Mouse (Mus musculus) hindbrain, postnatal 0 days (tissue): ENCODE results near the gene Olfr1348. TPM values are rescaled to one million over a fixed set of nuclear protein-coding genes. Genes with fewer than 3 reads are reported as not detected.

ENCODE experiments used
- ATAC-seq: fragments of 200-750 bp; cut with Nextera tagmentation; 2 replicates; pipeline ENCODE4 v1.8.0; 2017; ENCODE audit warnings: mild to moderate bottlenecking, moderate TSS enrichment, moderate library complexity
- DNase-seq: peaks from one replicate; pipeline ENCODE4 v3.0.0-alpha.2; 2015; ENCODE audit warnings: low spot score
- H3K27ac ChIP-seq: fragments of 300-500 bp; sonication (generic); 2 replicates; pipeline ENCODE4 v1.5.1; 2014; ENCODE audit warnings: mild to moderate bottlenecking
- H3K27me3 ChIP-seq: fragments of 300-500 bp; sonication (generic); 2 replicates; pipeline ENCODE4 v1.6.1; 2014; ENCODE audit warnings: low read length, mixed read lengths; ENCODE audit not compliant: insufficient read depth
- H3K36me3 ChIP-seq: fragments of 300-500 bp; sonication (generic); 2 replicates; pipeline ENCODE4 v1.6.1; 2014; ENCODE audit warnings: low read length, mixed read lengths; ENCODE audit not compliant: insufficient read depth
- H3K4me1 ChIP-seq: fragments of 300-500 bp; sonication (generic); 2 replicates; pipeline ENCODE4 v1.6.1; 2014; ENCODE audit warnings: antibody characterized with exemption, low read length, mixed read lengths; ENCODE audit not compliant: insufficient read depth
- H3K4me2 ChIP-seq: fragments of 300-500 bp; sonication (generic); 2 replicates; pipeline ENCODE4 v1.6.1; 2014; ENCODE audit warnings: low read depth, mild to moderate bottlenecking, low read length, moderate library complexity, mixed read lengths
- H3K4me3 ChIP-seq: fragments of 300-500 bp; sonication (generic); 2 replicates; pipeline ENCODE4 v1.5.1; 2014; ENCODE audit warnings: low read length
- H3K9ac ChIP-seq: fragments of 300-500 bp; sonication (generic); replicated peaks from 2 replicates; pipeline ENCODE4 v1.6.1; 2014; ENCODE audit warnings: mild to moderate bottlenecking, low read length, moderate library complexity, mixed read lengths
- H3K9me3 ChIP-seq: fragments of 300-500 bp; sonication (generic); 2 replicates; pipeline ENCODE4 v1.6.1; 2016; ENCODE audit warnings: low read length, mixed read lengths
- CTCF ChIP-seq: IDR thresholded peaks from 2 replicates; pipeline ENCODE4 v1.5.1; 2016; ENCODE audit warnings: antibody characterized with exemption, control low read depth, low read depth
- WGBS: fragments of 180-500 bp; shearing (Covaris S2); extraction: QIAGEN DNeasy Blood & Tissue Kit; methylation state at CpG from one replicate; pipeline ENCODE4 v1.1.7; 2014; 5-methylcytosine and 5-hydroxymethylcytosine counted together
- polyA plus RNA-seq: library from polyadenylated mRNA; unstranded; fragments of >200 nt; fragmentation: Nextera tagmentation; extraction: Ambion mirVana; gene quantifications from 2 replicates; pipeline ENCODE4 v1.2.1, GENCODE M21; 2015
- total RNA-seq: library from RNA; depleted of rRNA; stranded (reverse); fragments of >200 nt; gene quantifications from 2 replicates; pipeline ENCODE4 v1.2.3, GENCODE M21; 2014; rRNA removed

Gene Olfr1348
- total and polyA plus RNA-seq, 2 experiments from 2014 or later, result not detected

DNA sequence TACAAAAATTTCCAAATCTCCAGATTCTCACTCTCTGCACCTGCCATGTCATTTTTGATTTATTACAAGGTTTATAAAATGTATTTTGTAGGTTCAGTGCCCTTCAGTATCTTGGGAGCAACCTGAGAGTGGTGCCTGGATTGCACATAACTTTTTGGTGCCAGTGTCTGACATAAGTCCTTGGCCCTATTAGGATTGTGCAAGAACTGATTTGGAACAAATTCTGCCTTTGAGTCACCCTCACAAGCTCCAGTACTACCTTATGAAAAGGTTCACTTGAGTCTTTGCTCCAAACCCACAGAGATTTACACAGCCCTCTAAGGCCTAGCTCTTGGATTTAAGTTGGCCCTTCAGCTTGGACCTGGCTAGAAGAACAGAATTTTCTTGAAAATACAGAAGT, 41.6 kb downstream of the Olfr1348 start, which contains the start of gene Olfr1346:
Gene Olfr1346, plus strand, starts transcription at position 151 of the 400 bp plus-strand sequence.
- no peak within 1 kb of the TSS for H3K27ac ChIP-seq
- ATAC-seq (no peak), DNase-seq (no peak)
- H3K9ac ChIP-seq, result no peak within 1 kb of the TSS
- no peak within 1 kb of the TSS for H3K4me2 ChIP-seq
- H3K36me3 ChIP-seq, result no peaks in the 10 kb centered on the region
- H3K4me1 ChIP-seq, result no peaks in the 10 kb centered on the region
- H3K4me3 ChIP-seq, result no peak within 1 kb of the TSS
- no peak for TF ChIP-seq CTCF
- no peaks in the 10 kb centered on the region for H3K9me3 ChIP-seq
- H3K27me3 ChIP-seq, result no peaks in the 10 kb centered on the region

DNA sequence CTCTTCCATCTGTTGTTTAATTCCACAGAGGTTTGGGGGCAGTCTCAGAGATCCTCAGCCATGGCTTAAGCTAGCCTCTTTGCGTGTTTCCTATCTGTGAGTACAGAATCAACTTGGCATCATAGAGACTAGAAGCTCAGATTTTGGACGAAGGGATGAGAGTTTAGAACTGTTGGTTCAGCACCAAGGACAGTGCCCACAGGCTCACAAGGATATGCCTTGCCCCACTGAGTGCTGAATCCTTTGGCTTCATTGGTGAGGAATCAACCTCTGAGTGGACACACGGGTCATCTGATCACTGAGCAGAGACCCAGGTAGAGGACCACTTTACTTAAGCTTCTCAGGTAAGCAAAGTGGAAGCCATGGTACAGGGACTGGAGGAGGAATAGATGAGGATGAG, 52.1 kb downstream of the Olfr1348 start:
- no peaks in the 10 kb centered on the region for H3K4me1 ChIP-seq
- no peak overlapping the region for H3K4me3 ChIP-seq
- H3K36me3 ChIP-seq, result no peaks in the 10 kb centered on the region
- no peaks in the 10 kb centered on the region for H3K27me3 ChIP-seq
- WGBS, result 40% methylated on average over 3 of the region's 3 CpGs
- no peak for TF ChIP-seq CTCF
- no peak overlapping the region for H3K9ac ChIP-seq
- ATAC-seq, result no peak
- DNase-seq, result no peak
- no peak overlapping the region for H3K27ac ChIP-seq
- H3K4me2 ChIP-seq, result no peak overlapping the region
- H3K9me3 ChIP-seq, result no peaks in the 10 kb centered on the region

DNA sequence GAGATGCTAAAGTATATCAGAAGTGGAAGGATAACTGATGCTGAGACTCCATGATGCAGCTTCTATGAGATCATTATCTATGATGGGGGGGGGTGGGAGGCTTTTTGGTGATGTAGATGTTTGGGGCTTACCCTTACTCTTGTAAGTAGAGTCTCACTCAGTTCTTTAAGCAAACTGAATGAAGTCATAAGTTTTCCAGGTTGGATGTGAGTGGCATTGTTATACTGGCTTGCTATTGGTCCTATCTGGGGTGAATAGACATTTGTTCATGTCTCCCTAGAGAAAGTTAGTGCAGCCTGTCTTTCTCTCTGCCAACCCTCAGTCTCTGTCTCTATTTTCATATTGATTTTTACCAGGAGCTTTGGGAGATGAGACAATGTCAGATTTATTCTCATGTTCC, 52.7 kb downstream of the Olfr1348 start, which contains the start of gene Olfr1336:
Gene Olfr1336, plus strand, starts transcription at position 301 of the 400 bp plus-strand sequence.
- TF ChIP-seq CTCF, result no peak
- no peak within 1 kb of the TSS for H3K4me3 ChIP-seq
- no peaks in the 10 kb centered on the region for H3K9me3 ChIP-seq
- H3K27me3 ChIP-seq, result no peaks in the 10 kb centered on the region
- ATAC-seq (no peak), DNase-seq (no peak)
- H3K4me1 ChIP-seq, result no peaks in the 10 kb centered on the region
- no peak within 1 kb of the TSS for H3K27ac ChIP-seq
- H3K9ac ChIP-seq, result no peak within 1 kb of the TSS
- H3K4me2 ChIP-seq, result no peak within 1 kb of the TSS
- H3K36me3 ChIP-seq, result no peaks in the 10 kb centered on the region

Other genes with a start within 250 kb of the Olfr1348 start
- 3.2 and 4.2 TPM in 2 replicates for gene Zfp667, start 222.2 kb downstream of the Olfr1348 start, total RNA-seq
- 12.0 and 15.3 TPM in 2 replicates for gene Zfp667, start 222.2 kb downstream of the Olfr1348 start, polyA plus RNA-seq
- 5.8 and 9.5 TPM in 2 replicates for gene Zfp583, start 177.5 kb downstream of the Olfr1348 start, total RNA-seq
- gene Zfp583, start 177.5 kb downstream of the Olfr1348 start, polyA plus RNA-seq, result 15.0 and 17.6 TPM in 2 replicates
- 2.7 and 3.1 TPM in 2 replicates for gene Gm3854, start 165.0 kb downstream of the Olfr1348 start, total RNA-seq
- 4.6 and 5.0 TPM in 2 replicates for gene Gm3854, start 165.0 kb downstream of the Olfr1348 start, polyA plus RNA-seq
- 1.3 and 2.6 TPM in 2 replicates for gene Zfp78, start 145.5 kb downstream of the Olfr1348 start, total RNA-seq
- gene Zfp78, start 145.5 kb downstream of the Olfr1348 start, polyA plus RNA-seq, result 1.8 and 2.8 TPM in 2 replicates
- 6.2 and 11.2 TPM in 2 replicates for gene Zfp28, start 125.5 kb downstream of the Olfr1348 start, total RNA-seq
- 18.1 and 18.2 TPM in 2 replicates for gene Zfp28, start 125.5 kb downstream of the Olfr1348 start, polyA plus RNA-seq
- gene Smim17, start 110.0 kb downstream of the Olfr1348 start, total RNA-seq, result 16.9 and 18.2 TPM in 2 replicates
- gene Smim17, start 110.0 kb downstream of the Olfr1348 start, polyA plus RNA-seq, result 6.2 and 7.7 TPM in 2 replicates
- gene Gm20715, start 98.5 kb downstream of the Olfr1348 start, total RNA-seq, result 0.26 TPM in 1 of 2 replicates, not detected in the other
- 0.04 TPM in 1 of 2 replicates, not detected in the other for gene Gm20715, start 98.5 kb downstream of the Olfr1348 start, polyA plus RNA-seq
- 2.4 and 4.8 TPM in 2 replicates for gene Olfr1344, start 70.1 kb downstream of the Olfr1348 start, total RNA-seq
- 0.23 and 0.32 TPM in 2 replicates for gene Olfr1344, start 70.1 kb downstream of the Olfr1348 start, polyA plus RNA-seq
- not detected in 2 replicates for gene Olfr1336, start 52.6 kb downstream of the Olfr1348 start, total RNA-seq
- gene Olfr1336, start 52.6 kb downstream of the Olfr1348 start, polyA plus RNA-seq, result not detected in 2 replicates
- gene Olfr1346, start 41.6 kb downstream of the Olfr1348 start, total RNA-seq, result not detected in 2 replicates
- gene Olfr1346, start 41.6 kb downstream of the Olfr1348 start, polyA plus RNA-seq, result not detected in 2 replicates
- not detected in 2 replicates for gene Olfr5, start 21.8 kb downstream of the Olfr1348 start, total RNA-seq
- gene Olfr5, start 21.8 kb downstream of the Olfr1348 start, polyA plus RNA-seq, result not detected in 2 replicates
- not detected in 2 replicates for gene Olfr1347, start 9.0 kb downstream of the Olfr1348 start, total RNA-seq
- not detected in 2 replicates for gene Olfr1347, start 9.0 kb downstream of the Olfr1348 start, polyA plus RNA-seq
- gene Olfr1349, start 14.2 kb upstream of the Olfr1348 start, total RNA-seq, result 0.18 TPM in 1 of 2 replicates, not detected in the other
- 0.08 TPM in 1 of 2 replicates, not detected in the other for gene Olfr1349, start 14.2 kb upstream of the Olfr1348 start, polyA plus RNA-seq
- gene Olfr1350, start 56.1 kb upstream of the Olfr1348 start, total RNA-seq, result not detected in 2 replicates
- not detected in 2 replicates for gene Olfr1350, start 56.1 kb upstream of the Olfr1348 start, polyA plus RNA-seq
- 26.2 and 30.8 TPM in 2 replicates for gene Zim1, start 187.7 kb upstream of the Olfr1348 start, total RNA-seq
- 4.2 and 6.3 TPM in 2 replicates for gene Zim1, start 187.7 kb upstream of the Olfr1348 start, polyA plus RNA-seq
- gene Peg3, start 221.7 kb upstream of the Olfr1348 start, total RNA-seq, result 122 and 132 TPM in 2 replicates
- 67.6 and 75.5 TPM in 2 replicates for gene Peg3, start 221.7 kb upstream of the Olfr1348 start, polyA plus RNA-seq
- gene Usp29, start 221.8 kb upstream of the Olfr1348 start, total RNA-seq, result 67.4 and 69.2 TPM in 2 replicates
- gene Usp29, start 221.8 kb upstream of the Olfr1348 start, polyA plus RNA-seq, result 30.4 and 32.1 TPM in 2 replicates